Mouse (Mus musculus): ENCODE measurements around the gene Pik3ca. TPM values are rescaled to one million over a fixed set of nuclear protein-coding genes. Genes with fewer than 3 reads are reported as not detected.

The Pik3ca gene
- polyA plus RNA-seq, 1 experiment: 2.1 TPM

DNA sequence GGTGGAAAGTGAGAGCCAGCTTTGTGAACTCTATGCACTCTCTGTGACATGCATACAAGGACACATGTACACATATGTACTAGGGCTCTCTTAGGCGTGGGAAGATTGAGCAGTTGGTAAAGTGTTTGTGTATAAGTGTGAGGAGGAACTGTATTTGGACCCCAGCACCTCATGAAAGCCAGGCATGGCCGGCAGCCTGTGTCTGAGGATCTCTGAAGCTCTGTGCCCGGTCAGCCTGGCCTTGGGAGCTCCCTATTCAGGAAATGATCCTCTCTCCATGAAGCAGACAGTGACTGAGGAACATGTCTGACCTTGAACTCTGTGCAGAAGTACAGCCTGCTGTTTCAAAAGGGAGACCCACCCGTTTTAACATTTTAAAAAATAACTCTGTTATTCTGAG, 41.2 kb downstream of the Pik3ca start:
- 76% methylated on average over 4 of the region's 4 CpGs for WGBS
- H3K36me3 ChIP-seq (ENCODE audit: control insufficient read depth, insufficient read depth, low read length): peaks cover 47% of the 10 kb centered on the region
- no peak overlapping the region for H3K27ac ChIP-seq (ENCODE audit: insufficient read depth, low read depth, low read length)
- no peak overlapping the region for H3K4me3 ChIP-seq (ENCODE audit: low read depth, low read length)
- H3K4me1 ChIP-seq (ENCODE audit: control insufficient read depth, insufficient read depth, insufficient read length, low read length): no peaks in the 10 kb centered on the region
- TF ChIP-seq CTCF (IDR thresholded peaks at IDR 0.05; ENCODE audit: extremely low read depth, insufficient read length, insufficient replicate concordance, low read depth, low read length) (no peak), POLR2A (IDR thresholded peaks at IDR 0.05; ENCODE audit: low read depth, low read length) (no peak)
- H3K27me3 ChIP-seq (ENCODE audit: control insufficient read depth, insufficient read depth, low read length): no peaks in the 10 kb centered on the region

DNA sequence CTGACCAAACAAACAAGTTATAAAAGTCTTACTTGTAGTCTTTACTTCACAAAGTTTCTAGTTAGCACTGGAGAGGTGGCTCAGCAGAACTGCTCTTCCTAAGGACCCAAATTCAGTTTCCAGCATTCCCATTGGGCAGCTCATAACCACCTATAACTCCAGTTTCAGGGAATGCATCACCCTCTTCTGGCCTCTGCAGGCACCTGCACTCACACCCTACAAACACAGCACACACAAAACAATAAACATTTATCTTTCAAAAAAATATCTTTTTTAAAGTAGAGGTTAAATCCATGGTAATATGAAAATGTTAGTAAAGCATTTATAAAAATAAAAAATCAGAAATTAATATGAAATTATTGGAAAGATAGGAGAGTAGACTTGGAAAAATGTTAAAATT, 44.2 kb downstream of the Pik3ca start:
- Histone ChIP-seq H3K27me3 (ENCODE audit: control insufficient read depth, insufficient read depth, low read length) (no peaks in the 10 kb centered on the region), H3K36me3 (ENCODE audit: control insufficient read depth, insufficient read depth, low read length) (peaks cover 59% of the 10 kb centered on the region), H3K4me3 (ENCODE audit: low read depth, low read length) (no peak overlapping the region), H3K4me1 (ENCODE audit: control insufficient read depth, insufficient read depth, insufficient read length, low read length) (no peaks in the 10 kb centered on the region), H3K27ac (ENCODE audit: insufficient read depth, low read depth, low read length) (no peak overlapping the region)
- no peak for TF ChIP-seq POLR2A (IDR thresholded peaks at IDR 0.05; ENCODE audit: low read depth, low read length)
- no peak for TF ChIP-seq CTCF (IDR thresholded peaks at IDR 0.05; ENCODE audit: extremely low read depth, insufficient read length, insufficient replicate concordance, low read depth, low read length)

DNA sequence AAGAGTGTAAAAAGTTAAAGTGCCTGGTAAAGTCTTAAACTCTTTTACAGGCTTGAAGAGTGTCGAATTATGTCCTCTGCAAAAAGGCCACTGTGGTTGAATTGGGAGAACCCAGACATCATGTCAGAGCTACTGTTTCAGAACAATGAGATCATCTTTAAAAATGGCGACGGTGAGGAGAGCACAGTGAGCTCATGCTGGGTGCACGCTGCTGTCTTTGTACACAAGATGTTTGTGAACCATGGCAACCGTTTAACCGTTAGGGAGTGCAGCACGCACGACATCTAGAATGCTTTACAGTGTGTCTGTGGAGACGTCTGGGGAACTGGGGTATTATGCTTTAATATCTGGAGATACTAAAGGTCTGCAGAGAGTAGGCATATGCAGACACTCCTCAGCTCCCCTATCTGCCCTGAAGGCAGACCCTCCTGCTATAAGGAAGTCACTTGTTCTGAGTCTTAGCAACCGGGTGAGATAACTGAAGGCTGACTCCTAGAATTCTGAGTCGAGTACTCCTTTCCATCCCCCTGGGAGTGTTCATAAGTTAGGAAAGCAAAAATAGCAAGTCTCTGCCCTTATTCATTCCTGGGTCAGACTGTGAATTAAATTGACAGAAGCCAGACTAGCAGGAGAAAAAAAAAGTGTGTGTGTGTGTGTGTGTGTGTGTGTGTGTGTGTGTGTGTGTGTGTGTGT, 57.0 kb downstream of the Pik3ca start:
- no peak for TF ChIP-seq POLR2A (IDR thresholded peaks at IDR 0.05; ENCODE audit: low read depth, low read length)
- no peak for TF ChIP-seq CTCF (IDR thresholded peaks at IDR 0.05; ENCODE audit: extremely low read depth, insufficient read length, insufficient replicate concordance, low read depth, low read length)
- WGBS: 83% methylated on average over 11 of the region's 11 CpGs
- no peak overlapping the region for H3K4me3 ChIP-seq (ENCODE audit: low read depth, low read length)
- H3K27ac ChIP-seq (ENCODE audit: insufficient read depth, low read depth, low read length): no peak overlapping the region
- no peaks in the 10 kb centered on the region for H3K27me3 ChIP-seq (ENCODE audit: control insufficient read depth, insufficient read depth, low read length)
- no peaks in the 10 kb centered on the region for H3K4me1 ChIP-seq (ENCODE audit: control insufficient read depth, insufficient read depth, insufficient read length, low read length)
- H3K36me3 ChIP-seq (ENCODE audit: control insufficient read depth, insufficient read depth, low read length): peaks cover 57% of the 10 kb centered on the region

DNA sequence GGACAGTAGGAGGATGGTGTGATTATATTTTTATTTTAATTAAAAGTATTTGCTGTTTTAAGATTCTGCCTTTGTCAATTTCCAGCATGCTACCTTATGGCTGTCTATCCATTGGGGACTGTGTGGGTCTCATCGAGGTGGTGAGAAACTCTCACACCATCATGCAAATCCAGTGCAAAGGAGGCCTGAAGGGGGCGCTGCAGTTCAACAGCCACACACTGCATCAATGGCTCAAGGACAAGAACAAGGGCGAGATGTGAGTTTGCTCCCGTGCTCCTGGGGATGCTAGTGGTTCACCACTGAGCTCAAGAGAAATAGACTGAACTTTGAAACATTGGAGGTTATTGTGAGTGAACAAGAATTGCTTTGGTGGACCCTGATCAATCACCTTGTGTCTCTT, 62.3 kb downstream of the Pik3ca start:
- Histone ChIP-seq H3K36me3 (ENCODE audit: control insufficient read depth, insufficient read depth, low read length) (peaks cover 55% of the 10 kb centered on the region), H3K4me1 (ENCODE audit: control insufficient read depth, insufficient read depth, insufficient read length, low read length) (no peaks in the 10 kb centered on the region), H3K4me3 (ENCODE audit: low read depth, low read length) (no peak overlapping the region), H3K27ac (ENCODE audit: insufficient read depth, low read depth, low read length) (no peak overlapping the region), H3K27me3 (ENCODE audit: control insufficient read depth, insufficient read depth, low read length) (no peaks in the 10 kb centered on the region)
- TF ChIP-seq CTCF (IDR thresholded peaks at IDR 0.05; ENCODE audit: extremely low read depth, insufficient read length, insufficient replicate concordance, low read depth, low read length): peak; percentile 44; the same call in 1 of the 2 replicates
- no peak for TF ChIP-seq POLR2A (IDR thresholded peaks at IDR 0.05; ENCODE audit: low read depth, low read length)
- WGBS: 75% methylated on average over 4 of the region's 4 CpGs

DNA sequence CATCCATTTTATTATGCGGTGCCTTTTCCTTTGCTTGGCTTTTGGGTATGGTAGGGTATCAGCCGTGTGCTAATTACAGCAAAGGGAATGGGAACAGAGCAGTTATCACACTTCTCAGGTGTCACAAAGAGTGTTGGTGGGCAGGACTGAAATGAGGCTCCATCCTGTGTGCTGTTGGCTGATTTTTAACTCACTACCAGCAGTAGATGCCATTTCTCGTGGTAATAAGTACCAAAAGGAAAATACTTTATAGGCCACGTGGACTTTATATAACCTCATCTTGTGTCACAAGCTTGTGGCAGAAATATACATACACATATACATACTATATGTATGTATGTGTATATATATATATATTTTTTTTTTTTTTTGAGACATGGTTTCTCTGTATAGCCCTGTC, 69.8 kb downstream of the Pik3ca start:
- Histone ChIP-seq H3K4me1 (ENCODE audit: control insufficient read depth, insufficient read depth, insufficient read length, low read length) (no peaks in the 10 kb centered on the region; the same call in 1 of the 2 replicates), H3K4me3 (ENCODE audit: low read depth, low read length) (no peak overlapping the region), H3K27me3 (ENCODE audit: control insufficient read depth, insufficient read depth, low read length) (no peaks in the 10 kb centered on the region), H3K36me3 (ENCODE audit: control insufficient read depth, insufficient read depth, low read length) (peaks cover 17% of the 10 kb centered on the region), H3K27ac (ENCODE audit: insufficient read depth, low read depth, low read length) (no peak overlapping the region)
- WGBS: 97% methylated on average over 4 of the region's 4 CpGs
- TF ChIP-seq POLR2A (IDR thresholded peaks at IDR 0.05; ENCODE audit: low read depth, low read length) (no peak), CTCF (IDR thresholded peaks at IDR 0.05; ENCODE audit: extremely low read depth, insufficient read length, insufficient replicate concordance, low read depth, low read length) (no peak)

DNA sequence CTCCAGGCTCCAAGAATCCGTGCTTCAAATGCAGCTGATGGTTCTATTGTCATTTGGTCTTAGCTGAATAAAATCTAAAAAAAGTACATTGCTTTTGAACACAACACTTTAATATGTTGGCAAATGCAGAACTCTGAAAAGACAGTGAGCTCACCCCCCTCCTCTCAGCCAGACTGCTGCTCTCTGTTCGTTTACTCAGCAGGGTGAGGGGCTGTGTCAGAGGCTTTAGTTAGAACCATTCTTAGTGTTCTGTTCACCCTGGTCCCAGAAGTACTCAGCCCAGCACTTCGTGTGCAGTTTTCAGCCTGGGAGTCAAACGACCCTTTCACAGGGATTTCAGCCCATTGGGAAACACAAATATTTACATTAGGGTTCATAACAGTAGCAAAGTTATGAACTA, 70.9 kb downstream of the Pik3ca start:
- Histone ChIP-seq H3K36me3 (ENCODE audit: control insufficient read depth, insufficient read depth, low read length) (peaks cover 8% of the 10 kb centered on the region), H3K4me3 (ENCODE audit: low read depth, low read length) (no peak overlapping the region), H3K4me1 (ENCODE audit: control insufficient read depth, insufficient read depth, insufficient read length, low read length) (no peaks in the 10 kb centered on the region; the same call in 1 of the 2 replicates), H3K27ac (ENCODE audit: insufficient read depth, low read depth, low read length) (no peak overlapping the region), H3K27me3 (ENCODE audit: control insufficient read depth, insufficient read depth, low read length) (no peaks in the 10 kb centered on the region)
- TF ChIP-seq POLR2A (IDR thresholded peaks at IDR 0.05; ENCODE audit: low read depth, low read length) (no peak), CTCF (IDR thresholded peaks at IDR 0.05; ENCODE audit: extremely low read depth, insufficient read length, insufficient replicate concordance, low read depth, low read length) (no peak)
- WGBS: 39% methylated on average over 4 of the region's 4 CpGs

DNA sequence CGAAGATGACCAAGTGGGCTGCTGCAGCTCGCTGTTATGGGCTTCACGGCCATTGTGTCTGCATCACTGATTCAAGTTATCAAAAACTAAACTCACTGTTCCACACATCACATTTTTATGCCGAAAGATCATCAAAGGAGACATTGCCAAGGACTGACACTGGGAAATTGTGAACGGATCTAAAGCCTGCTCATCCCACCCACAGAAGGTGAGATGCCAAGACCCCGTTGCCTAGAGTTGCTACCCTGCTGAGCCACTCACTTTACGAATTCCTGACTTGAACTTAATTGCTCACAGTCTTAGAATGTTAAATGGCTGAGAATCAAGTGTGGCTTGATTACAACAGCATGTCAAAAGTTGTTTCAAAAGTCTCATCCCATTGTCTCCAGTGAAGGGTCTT, 73.0 kb downstream of the Pik3ca start:
- H3K27ac ChIP-seq (ENCODE audit: insufficient read depth, low read depth, low read length): no peak overlapping the region
- 40% methylated on average over 7 of the region's 7 CpGs for WGBS
- H3K4me3 ChIP-seq (ENCODE audit: low read depth, low read length): no peak overlapping the region
- no peaks in the 10 kb centered on the region; the same call in 1 of the 2 replicates for H3K4me1 ChIP-seq (ENCODE audit: control insufficient read depth, insufficient read depth, insufficient read length, low read length)
- H3K36me3 ChIP-seq (ENCODE audit: control insufficient read depth, insufficient read depth, low read length): peaks cover 2% of the 10 kb centered on the region; the same call in 1 of the 2 replicates
- TF ChIP-seq CTCF (IDR thresholded peaks at IDR 0.05; ENCODE audit: extremely low read depth, insufficient read length, insufficient replicate concordance, low read depth, low read length) (no peak), POLR2A (IDR thresholded peaks at IDR 0.05; ENCODE audit: low read depth, low read length) (no peak)
- no peaks in the 10 kb centered on the region for H3K27me3 ChIP-seq (ENCODE audit: control insufficient read depth, insufficient read depth, low read length)
